Mouse (Mus musculus) kidney, adult 2 months (tissue): ENCODE results near the gene Rras. TPM values are rescaled to one million over a fixed set of nuclear protein-coding genes. Genes with fewer than 3 reads are reported as not detected.
A peak's percentile ranks its signal among the peaks of the same experiment; 100 is the strongest.

ENCODE experiments used
- DNase-seq: peaks from one replicate; pipeline ENCODE4 v3.0.0; 2021
- H3K27ac ChIP-seq: fragments of 200-500 bp; 2 replicates; pipeline ENCODE4 v1.5.1; 2012; ENCODE audit warnings: low read depth, low read length, control low read depth, inconsistent platforms; ENCODE audit not compliant: insufficient read depth
- H3K27me3 ChIP-seq: fragments of 200-500 bp; replicated peaks from 2 replicates; pipeline ENCODE4 v1.6.1; 2012; ENCODE audit warnings: mild to moderate bottlenecking, moderate library complexity, low read length, inconsistent platforms; ENCODE audit not compliant: control insufficient read depth, insufficient read depth
- H3K36me3 ChIP-seq: fragments of 200-500 bp; 2 replicates; pipeline ENCODE4 v1.6.1; 2012; ENCODE audit warnings: mild to moderate bottlenecking, moderate library complexity, low read length, inconsistent platforms; ENCODE audit not compliant: control insufficient read depth, insufficient read depth
- H3K4me1 ChIP-seq: fragments of 200-500 bp; 2 replicates; pipeline ENCODE4 v1.6.1; 2011; ENCODE audit warnings: low read length; ENCODE audit not compliant: control insufficient read depth, insufficient read depth
- H3K4me3 ChIP-seq: fragments of 200-500 bp; 2 replicates; pipeline ENCODE4 v1.5.1; 2011; ENCODE audit warnings: mild to moderate bottlenecking, low read depth, low read length, control low read depth; ENCODE audit not compliant: insufficient read depth
- CTCF ChIP-seq: fragments of 200-500 bp; conservative IDR thresholded peaks from 2 replicates; pipeline ENCODE4 v1.5.1; 2011; ENCODE audit warnings: low read depth, mild to moderate bottlenecking, control low read depth, low read length, moderate library complexity, mixed read lengths; ENCODE audit not compliant: insufficient read depth, insufficient read length
- POLR2A ChIP-seq: fragments of 200-500 bp; IDR thresholded peaks from one replicate; pipeline ENCODE4 v1.6.1; 2011; ENCODE audit warnings: low read depth, low read length, control low read depth
- WGBS: fragments of 180-500 bp; shearing (Covaris S2); methylation state at CpG from one replicate; pipeline ENCODE4 v1.1.7; 2018; 5-methylcytosine and 5-hydroxymethylcytosine counted together
- polyA plus RNA-seq: library from polyadenylated mRNA; depleted of rRNA; stranded (reverse); fragments of >200 nt; gene quantifications from 2 replicates; pipeline ENCODE4 v1.2.3, GENCODE M21; 2012

Rras gene
- polyA plus RNA-seq, 1 experiment: 82.3 TPM

DNA sequence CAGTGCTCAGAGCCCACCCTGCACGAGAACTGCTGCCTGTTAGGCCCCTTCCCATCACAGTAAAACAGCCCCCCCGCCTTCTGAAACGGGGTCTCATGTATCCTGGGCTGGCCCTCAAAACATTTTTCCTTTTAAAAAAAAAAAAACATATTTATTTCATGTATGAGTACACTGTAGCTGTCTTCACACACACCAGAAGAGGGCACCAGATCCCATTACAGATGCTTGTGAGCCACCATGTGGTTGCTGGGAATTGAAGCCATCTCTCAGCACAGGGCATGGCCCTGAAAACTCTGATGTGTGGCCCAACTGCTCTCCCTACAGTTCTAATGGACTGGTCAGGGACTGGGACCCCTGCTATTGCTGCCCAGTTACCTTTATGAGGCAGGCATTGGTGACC, 39.5 kb upstream of the Rras start:
- no peaks in the 10 kb centered on the region for H3K27me3 ChIP-seq
- no peak overlapping the region for H3K4me3 ChIP-seq
- H3K27ac ChIP-seq: no peak overlapping the region
- 91% methylated on average over 3 of the region's 3 CpGs for WGBS
- no peak for DNase-seq
- no peak for TF ChIP-seq CTCF
- no peak for TF ChIP-seq POLR2A
- H3K36me3 ChIP-seq: peaks cover 7% of the 10 kb centered on the region
- peaks cover 3% of the 10 kb centered on the region; the same call in 1 of the 2 replicates for H3K4me1 ChIP-seq

DNA sequence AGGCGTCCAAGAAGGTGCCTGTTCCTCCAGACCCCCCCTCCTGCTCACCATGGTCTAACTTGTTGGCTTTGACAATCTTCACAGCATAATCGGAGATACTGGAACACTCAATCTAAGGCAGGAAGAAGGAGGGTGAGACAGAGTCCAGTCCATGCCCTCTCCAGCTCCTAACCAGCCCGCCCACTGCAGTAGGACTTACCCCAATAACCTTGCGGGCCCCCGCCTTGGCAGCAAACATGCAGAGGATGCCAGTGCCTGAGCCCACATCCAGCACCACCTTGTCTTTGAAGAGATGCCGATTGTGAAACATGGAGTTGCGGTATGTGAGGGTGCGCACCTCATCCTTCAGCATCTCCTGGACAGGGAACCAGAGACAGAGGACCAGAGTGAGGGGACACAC, 36.2 kb upstream of the Rras start:
- no peaks in the 10 kb centered on the region for H3K4me1 ChIP-seq
- no peak for DNase-seq
- H3K27ac ChIP-seq: no peak overlapping the region
- H3K27me3 ChIP-seq: no peaks in the 10 kb centered on the region
- 94% methylated on average over 8 of the region's 8 CpGs for WGBS
- TF ChIP-seq POLR2A: no peak
- TF ChIP-seq CTCF: no peak
- no peak overlapping the region for H3K4me3 ChIP-seq
- H3K36me3 ChIP-seq: peaks cover 7% of the 10 kb centered on the region

DNA sequence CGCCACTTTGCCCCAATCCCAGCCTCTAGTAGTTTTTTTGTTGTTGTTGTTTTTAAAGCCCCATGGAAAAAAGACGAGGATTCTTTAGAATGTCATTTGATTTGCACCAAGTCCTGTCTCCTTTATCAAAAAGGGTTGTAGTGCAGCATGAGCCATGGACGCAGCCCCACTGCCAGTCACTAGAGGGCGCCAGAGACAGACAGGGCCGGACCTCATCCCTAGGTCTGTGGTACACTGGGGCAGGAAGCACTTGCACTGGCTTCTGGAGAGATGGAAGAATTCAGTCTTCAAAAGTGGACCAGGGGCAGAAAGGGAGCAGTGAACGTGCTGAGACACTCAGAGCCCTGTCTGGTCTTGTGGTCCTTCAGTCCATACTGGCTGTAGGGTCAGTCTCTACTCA, 34.7 kb upstream of the Rras start:
- H3K27ac ChIP-seq: no peak overlapping the region
- DNase-seq: peak; percentile 90
- TF ChIP-seq CTCF (peak; percentile 97), POLR2A (no peak)
- H3K27me3 ChIP-seq: no peaks in the 10 kb centered on the region
- H3K4me1 ChIP-seq: peaks cover 4% of the 10 kb centered on the region; the same call in 1 of the 2 replicates
- no peak overlapping the region for H3K4me3 ChIP-seq
- WGBS: 22% methylated on average over 6 of the region's 6 CpGs
- H3K36me3 ChIP-seq: peaks cover 6% of the 10 kb centered on the region; the same call in 1 of the 2 replicates

DNA sequence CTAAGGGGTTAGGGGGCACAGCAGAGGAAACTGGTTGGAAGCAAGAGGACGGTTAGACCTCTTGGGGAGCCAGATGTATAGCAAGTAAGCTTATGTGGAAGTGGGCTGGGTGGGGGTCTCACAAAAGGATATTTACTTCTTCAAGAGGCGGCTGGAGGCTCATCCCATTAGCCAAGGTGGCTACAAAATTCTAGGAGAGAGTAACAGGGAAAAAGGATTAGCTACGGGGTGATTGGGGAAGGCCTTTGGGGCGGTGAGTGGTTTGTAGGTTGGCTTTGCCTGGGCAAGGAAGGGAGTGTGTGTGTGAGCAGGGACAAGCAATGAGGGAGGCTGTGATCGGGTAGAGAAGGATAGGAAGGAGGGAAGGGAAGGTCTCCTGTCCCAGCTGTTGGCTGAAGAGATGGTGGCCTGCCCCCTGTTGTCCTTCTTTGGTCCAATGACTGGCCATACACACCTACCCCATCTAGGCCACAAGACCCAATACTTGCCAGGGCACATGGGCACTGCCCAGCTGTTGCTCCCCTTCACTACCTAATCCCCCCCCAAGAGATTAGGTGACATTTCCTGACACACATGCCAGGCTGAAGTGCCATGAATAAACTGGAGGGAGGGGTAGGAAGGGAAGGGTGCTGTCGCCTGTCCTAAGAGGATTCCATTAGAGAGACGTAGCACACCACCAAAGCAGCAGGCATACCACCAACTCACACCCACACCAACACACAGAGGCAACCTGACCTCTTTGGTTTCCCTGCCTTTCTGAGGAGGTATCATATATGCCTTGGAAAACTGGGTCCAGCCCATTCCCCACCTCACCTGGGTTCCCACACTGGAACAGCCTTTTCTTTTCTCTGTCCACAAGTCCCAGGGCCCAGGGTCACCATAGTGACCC, 33.6 kb upstream of the Rras start:
- WGBS: 74% methylated on average over 7 of the region's 7 CpGs
- TF ChIP-seq POLR2A (no peak), CTCF (no peak)
- Histone ChIP-seq H3K36me3 (peaks cover 6% of the 10 kb centered on the region; the same call in 1 of the 2 replicates), H3K4me1 (peaks cover 7% of the 10 kb centered on the region; the same call in 1 of the 2 replicates), H3K27ac (no peak overlapping the region), H3K27me3 (no peaks in the 10 kb centered on the region), H3K4me3 (no peak overlapping the region)
- DNase-seq: no peak

DNA sequence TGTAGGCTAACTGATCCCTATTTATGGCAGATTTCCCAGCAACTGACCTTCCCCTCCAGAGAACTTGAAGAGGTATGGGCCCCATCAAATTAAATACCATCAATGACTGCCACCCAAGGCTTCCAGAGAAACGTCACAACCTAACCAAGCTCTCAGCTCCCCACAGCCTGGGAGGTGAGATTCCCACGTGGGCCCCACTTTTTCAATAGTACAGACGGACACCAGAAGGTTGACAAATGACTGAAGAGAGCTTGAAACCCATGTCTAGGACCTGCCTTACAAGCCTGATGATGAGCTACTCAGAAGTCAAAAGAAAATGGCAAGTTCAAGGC, 33.0 kb upstream of the Rras start:
- Histone ChIP-seq H3K4me3 (no peak overlapping the region), H3K4me1 (peaks cover 8% of the 10 kb centered on the region; the same call in 1 of the 2 replicates), H3K27ac (no peak overlapping the region), H3K36me3 (peaks cover 6% of the 10 kb centered on the region; the same call in 1 of the 2 replicates), H3K27me3 (no peaks in the 10 kb centered on the region)
- DNase-seq: no peak
- TF ChIP-seq CTCF (no peak), POLR2A (no peak)
- WGBS: 45% methylated on average over 3 of the region's 3 CpGs

DNA sequence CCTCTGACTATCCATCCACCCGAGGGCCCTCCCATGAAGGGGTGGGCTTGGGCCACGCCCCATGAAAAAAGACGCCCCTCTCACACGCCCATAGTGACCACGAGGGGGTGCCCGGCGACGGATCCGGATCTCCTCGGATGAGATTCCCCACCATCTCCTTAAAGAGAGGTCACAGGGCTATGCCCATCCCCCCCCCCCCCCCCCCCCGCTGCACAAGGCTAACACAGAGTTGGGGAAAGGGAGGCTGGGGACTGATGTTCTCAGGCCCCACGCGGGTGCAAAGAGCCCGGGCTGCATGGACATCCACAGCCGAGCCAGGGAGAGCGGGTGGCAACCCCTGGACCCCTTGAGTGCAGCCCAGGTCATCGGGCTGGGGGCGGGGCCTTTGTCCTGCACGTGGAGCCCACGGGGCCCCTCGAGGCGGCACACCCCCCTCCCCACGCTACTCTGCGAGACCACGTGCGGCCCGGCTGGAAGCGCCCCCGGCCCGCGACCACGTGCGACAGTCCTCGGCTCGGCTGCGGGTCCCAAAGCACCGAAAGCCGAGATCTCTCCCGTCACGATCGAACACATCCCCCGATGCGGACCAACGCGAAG, 32.1 kb upstream of the Rras start:
- H3K4me3 ChIP-seq: peak overlapping the region; percentile 93
- under 1% methylated on average over 45 of the region's 45 CpGs for WGBS
- peaks cover 6% of the 10 kb centered on the region; the same call in 1 of the 2 replicates for H3K36me3 ChIP-seq
- DNase-seq: peak; percentile 67
- H3K27ac ChIP-seq: peak overlapping the region; percentile 57
- no peak for TF ChIP-seq CTCF
- no peak for TF ChIP-seq POLR2A
- H3K27me3 ChIP-seq: no peaks in the 10 kb centered on the region
- H3K4me1 ChIP-seq: peaks cover 8% of the 10 kb centered on the region; the same call in 1 of the 2 replicates
